Mouse (Mus musculus) gastrocnemius, postnatal 10 days (tissue): ENCODE results near the gene Chrne. TPM values are rescaled to one million over a fixed set of nuclear protein-coding genes. Genes with fewer than 3 reads are reported as not detected.
A peak's percentile ranks its signal among the peaks of the same experiment; 100 is the strongest.

Experiments
- DNase-seq: peaks from one replicate; pipeline ENCODE4 v3.0.0; 2021; ENCODE audit warnings: mixed read lengths
- total RNA-seq, 2 experiments: library from RNA; stranded (reverse); gene quantifications; 2 replicates each; pipeline ENCODE4 v1.2.3; 2021

Gene Chrne
- total RNA-seq, 2 experiments from 2014 or later: 30.7 to 35.0 TPM

- no peak for DNase-seq
Measured at GRCm38 (mm10) chr11:70626877-70627276, 7.9 kb upstream of the Chrne start.

GRCm38 (mm10) chr11:70625473-70625872, 6.5 kb upstream of the Chrne start:
- peak; percentile 69 for DNase-seq

GRCm38 (mm10) chr11:70623053-70623742, 4.2 kb upstream of the Chrne start:
- no peak for DNase-seq

GRCm38 (mm10) chr11:70621972-70622814, 3.2 kb upstream of the Chrne start:
- no peak for DNase-seq

- no peak for DNase-seq
Measured at GRCm38 (mm10) chr11:70615516-70616093, 3.4 kb downstream of the Chrne start, which contains the start of gene 4930544D05Rik. 4930544D05Rik (plus strand) TSS chr11:70615848.

GRCm38 (mm10) chr11:70615074-70615473, 3.9 kb downstream of the Chrne start:
- DNase-seq: peak; percentile 62

GRCm38 (mm10) chr11:70612505-70612904, 6.5 kb downstream of the Chrne start:
- no peak for DNase-seq

GRCm38 (mm10) chr11:70610752-70611151, 8.3 kb downstream of the Chrne start:
- no peak for DNase-seq

GRCm38 (mm10) chr11:70608381-70609066, 10.5 kb downstream of the Chrne start:
- DNase-seq: peak; percentile 51

- DNase-seq: no peak
Measured at GRCm38 (mm10) chr11:70607611-70608010, 11.4 kb downstream of the Chrne start.

GRCm38 (mm10) chr11:70606717-70607116, 12.3 kb downstream of the Chrne start:
- DNase-seq: no peak

GRCm38 (mm10) chr11:70605024-70605566, 13.9 kb downstream of the Chrne start:
- peak; percentile 75 for DNase-seq

GRCm38 (mm10) chr11:70598451-70598953, 20.5 kb downstream of the Chrne start:
- no peak for DNase-seq

- no peak for DNase-seq
Measured at GRCm38 (mm10) chr11:70597301-70597700, 21.7 kb downstream of the Chrne start.

GRCm38 (mm10) chr11:70596094-70596493, 22.9 kb downstream of the Chrne start:
- DNase-seq: no peak

- no peak for DNase-seq
Measured at GRCm38 (mm10) chr11:70595638-70596037, 23.4 kb downstream of the Chrne start.

GRCm38 (mm10) chr11:70594253-70594989, 24.6 kb downstream of the Chrne start:
- no peak for DNase-seq

GRCm38 (mm10) chr11:70591733-70592132, 27.3 kb downstream of the Chrne start:
- DNase-seq: no peak

GRCm38 (mm10) chr11:70586954-70587353, 32.1 kb downstream of the Chrne start:
- DNase-seq: no peak

- DNase-seq: no peak
Measured at GRCm38 (mm10) chr11:70586261-70586660, 32.8 kb downstream of the Chrne start.

GRCm38 (mm10) chr11:70585457-70585856, 33.6 kb downstream of the Chrne start:
- DNase-seq: peak; percentile 43
